Mouse (Mus musculus) midbrain, postnatal 0 days (tissue): ENCODE measurements at regions not wholly inside any gene's neighbourhood (a gene's known extent, or its start where the extent isn't known, plus 50 kb on each side); places are given as distances from the start of the nearest gene placed in this dataset.

Experiments
- ATAC-seq: fragments of 200-750 bp; cut with Nextera tagmentation; 2 replicates; pipeline ENCODE4 v1.8.0; 2017; ENCODE audit warnings: moderate number of reproducible peaks, mild to moderate bottlenecking, moderate TSS enrichment, moderate library complexity; ENCODE audit not compliant: low FRiP score
- DNase-seq: peaks from one replicate; pipeline ENCODE4 v3.0.0-alpha.2; 2015; ENCODE audit warnings: low spot score
- H3K27ac ChIP-seq: fragments of 300-500 bp; sonication (generic); 2 replicates; pipeline ENCODE4 v1.5.1; 2014; ENCODE audit warnings: low read depth, mild to moderate bottlenecking, low read length, mixed read lengths
- H3K27me3 ChIP-seq: fragments of 300-500 bp; sonication (generic); 2 replicates; pipeline ENCODE4 v1.6.1; 2014; ENCODE audit warnings: low read length, control low read depth, mixed read lengths; ENCODE audit not compliant: insufficient read depth
- H3K36me3 ChIP-seq: fragments of 300-500 bp; sonication (generic); 2 replicates; pipeline ENCODE4 v1.6.1; 2014; ENCODE audit warnings: low read length, control low read depth, mixed read lengths; ENCODE audit not compliant: insufficient read depth
- H3K4me1 ChIP-seq: fragments of 300-500 bp; sonication (generic); 2 replicates; pipeline ENCODE4 v1.6.1; 2014; ENCODE audit warnings: mild to moderate bottlenecking, control low read depth, antibody characterized with exemption, low read length, mixed read lengths; ENCODE audit not compliant: insufficient read depth
- H3K4me2 ChIP-seq: fragments of 300-500 bp; sonication (generic); 2 replicates; pipeline ENCODE4 v1.6.1; 2014; ENCODE audit warnings: low read depth, mild to moderate bottlenecking, low read length, mixed read lengths; ENCODE audit not compliant: poor library complexity, severe bottlenecking
- H3K4me3 ChIP-seq: fragments of 300-500 bp; sonication (generic); 2 replicates; pipeline ENCODE4 v1.5.1; 2014; ENCODE audit warnings: low read depth, mild to moderate bottlenecking, low read length, moderate library complexity
- H3K9ac ChIP-seq: fragments of 300-500 bp; sonication (generic); replicated peaks from 2 replicates; pipeline ENCODE4 v1.6.1; 2014; ENCODE audit warnings: mild to moderate bottlenecking, low read length, moderate library complexity, mixed read lengths; ENCODE audit not compliant: poor library complexity, severe bottlenecking
- H3K9me3 ChIP-seq: fragments of 300-500 bp; sonication (generic); 2 replicates; pipeline ENCODE4 v1.6.1; 2016; ENCODE audit warnings: low read length, control low read depth
- CTCF ChIP-seq: IDR thresholded peaks from 2 replicates; pipeline ENCODE4 v1.5.1; 2016; ENCODE audit warnings: antibody characterized with exemption, mild to moderate bottlenecking
- WGBS: fragments of 180-500 bp; shearing (Covaris S2); extraction: QIAGEN DNeasy Blood & Tissue Kit; methylation state at CpG from one replicate; pipeline ENCODE4 v1.1.7; 2014; 5-methylcytosine and 5-hydroxymethylcytosine counted together

DNA sequence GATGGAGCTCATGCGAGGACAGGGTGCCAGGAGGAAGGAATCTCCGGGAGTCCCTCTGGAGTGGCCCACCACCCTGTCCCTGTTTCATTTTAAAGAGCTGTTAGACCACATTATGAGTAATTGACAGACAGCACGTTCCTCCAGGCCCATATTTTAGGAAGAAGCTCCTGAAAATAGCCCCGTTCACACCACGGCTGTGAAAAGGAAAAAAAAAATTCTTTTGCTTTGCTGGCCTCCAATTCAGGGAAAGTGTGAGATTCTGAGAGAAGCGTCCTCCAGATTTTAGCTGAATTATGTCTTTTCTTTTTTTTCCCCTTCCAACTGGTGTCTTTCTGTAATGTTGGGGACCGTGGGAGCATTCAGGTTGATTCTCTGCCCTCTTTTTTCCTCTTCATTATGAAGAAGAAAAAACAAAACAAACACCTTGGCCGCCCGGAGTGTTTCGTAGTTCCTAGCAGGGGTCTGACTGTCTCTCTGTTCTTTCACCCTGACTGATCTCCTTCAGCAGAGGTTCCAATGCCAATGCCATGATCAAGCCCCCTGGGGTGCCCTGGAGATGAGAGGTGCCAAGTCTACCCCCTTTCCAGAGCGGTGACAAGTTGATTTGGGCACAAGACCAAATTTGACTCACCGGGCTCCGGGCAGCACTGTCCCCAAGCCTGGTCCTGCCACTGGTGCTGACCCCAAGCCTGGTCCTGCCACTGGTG lies 277.6 kb upstream of the Sulf2 start:
- Histone ChIP-seq H3K27me3 (no peaks in the 10 kb centered on the region), H3K36me3 (no peaks in the 10 kb centered on the region), H3K9me3 (no peaks in the 10 kb centered on the region), H3K4me3 (no peak overlapping the region), H3K27ac (no peak overlapping the region), H3K4me1 (peaks cover 2% of the 10 kb centered on the region; the same call in 1 of the 2 replicates), H3K4me2 (no peak overlapping the region), H3K9ac (no peak overlapping the region)
- ATAC-seq = no peak
- 59% methylated on average over 13 of the region's 13 CpGs for WGBS
- TF ChIP-seq CTCF = no peak
- no peak for DNase-seq

DNA sequence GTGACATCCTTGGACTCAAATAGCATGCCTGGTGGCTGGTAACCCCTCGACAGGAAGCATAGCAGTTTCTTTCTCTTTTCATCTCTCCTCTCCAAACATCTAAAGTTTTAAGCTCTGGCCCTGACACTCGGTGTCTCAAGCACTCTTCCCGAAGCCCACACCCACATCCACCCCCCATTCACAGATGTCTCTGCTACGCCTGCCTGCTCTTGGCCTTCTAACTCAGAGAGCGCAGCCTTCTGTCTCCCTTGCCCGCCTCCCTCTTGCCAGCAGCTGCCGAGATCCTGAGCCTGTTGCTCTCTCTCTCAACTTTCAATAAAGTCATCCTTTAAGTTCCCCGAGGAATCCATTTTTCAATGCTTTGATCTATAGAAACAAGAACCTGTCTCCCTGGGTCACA lies 277.1 kb upstream of the Sulf2 start:
- DNase-seq (no peak), ATAC-seq (no peak)
- H3K27ac ChIP-seq = no peak overlapping the region
- no peak overlapping the region for H3K4me3 ChIP-seq
- no peaks in the 10 kb centered on the region for H3K4me1 ChIP-seq
- no peak overlapping the region for H3K9ac ChIP-seq
- H3K36me3 ChIP-seq = no peaks in the 10 kb centered on the region
- TF ChIP-seq CTCF = no peak
- H3K9me3 ChIP-seq = no peaks in the 10 kb centered on the region
- no peaks in the 10 kb centered on the region for H3K27me3 ChIP-seq
- no peak overlapping the region for H3K4me2 ChIP-seq
- WGBS = 52% methylated on average over 8 of the region's 8 CpGs

DNA sequence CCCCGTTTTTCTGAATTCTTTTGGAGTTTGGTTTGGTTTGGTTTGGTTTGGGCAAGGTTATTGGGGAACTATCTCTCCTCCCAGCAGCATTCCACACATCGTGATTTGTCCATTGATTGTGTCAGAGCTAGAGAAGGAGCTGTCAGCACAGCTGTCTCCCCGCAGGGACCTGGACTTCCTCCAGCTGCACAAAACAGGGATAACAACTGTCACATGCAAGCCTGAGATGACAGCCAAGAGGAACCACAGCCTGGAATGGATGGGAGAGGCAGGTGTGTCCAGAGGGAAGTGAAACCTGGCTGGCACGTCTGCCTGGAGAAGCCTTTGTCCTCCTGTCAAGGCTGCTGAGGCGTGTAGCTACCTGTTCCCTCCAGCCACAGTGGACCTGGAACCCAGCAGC lies 274.5 kb upstream of the Sulf2 start:
- WGBS = 51% methylated on average over 5 of the region's 5 CpGs
- no peak overlapping the region for H3K4me2 ChIP-seq
- no peak for DNase-seq
- H3K27me3 ChIP-seq = no peaks in the 10 kb centered on the region
- H3K4me1 ChIP-seq = no peaks in the 10 kb centered on the region; the same call in 1 of the 2 replicates
- H3K9ac ChIP-seq = no peak overlapping the region
- H3K27ac ChIP-seq = no peak overlapping the region
- H3K4me3 ChIP-seq = no peak overlapping the region
- no peaks in the 10 kb centered on the region for H3K9me3 ChIP-seq
- no peak for ATAC-seq
- TF ChIP-seq CTCF = no peak
- H3K36me3 ChIP-seq = no peaks in the 10 kb centered on the region

DNA sequence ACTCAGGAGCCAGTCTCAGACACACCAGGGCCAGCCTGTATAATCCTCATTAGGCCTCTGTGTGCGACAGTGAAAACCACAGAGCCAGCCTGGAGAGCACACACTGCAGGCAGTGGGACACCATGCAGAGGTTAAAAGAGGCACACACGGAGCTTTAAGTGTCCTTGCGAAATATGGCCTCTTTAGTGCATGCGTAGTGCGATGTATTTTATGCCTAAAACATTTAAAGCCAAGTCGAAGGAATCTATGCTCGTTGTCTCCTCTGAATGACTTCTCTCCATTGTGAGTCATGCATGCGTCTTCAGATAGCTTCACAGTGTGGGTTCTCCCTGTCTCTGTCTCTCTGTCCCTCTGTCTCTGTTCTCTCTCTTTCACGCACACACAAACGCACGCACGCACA lies 274.0 kb upstream of the Sulf2 start:
- 87% methylated on average over 12 of the region's 12 CpGs for WGBS

DNA sequence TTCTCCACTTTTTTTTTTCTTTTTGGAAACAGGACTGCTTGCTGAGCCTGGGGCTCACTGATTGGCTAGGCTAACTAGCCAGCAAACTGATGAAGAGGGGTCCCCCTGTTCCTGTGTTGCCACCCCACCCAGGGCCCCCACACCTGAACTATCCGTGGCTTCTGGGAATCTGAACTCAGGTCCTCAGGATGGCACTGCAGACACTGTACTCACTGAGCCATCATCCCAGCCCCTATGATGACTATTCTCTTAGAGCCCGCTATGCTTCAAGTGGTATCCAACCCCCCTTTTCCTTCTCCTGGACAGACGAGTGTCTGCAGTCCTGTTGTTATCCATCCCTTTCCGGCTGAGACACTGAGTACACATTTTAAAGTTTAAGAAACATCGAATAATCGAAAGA lies 271.9 kb upstream of the Sulf2 start:
- WGBS = 76% methylated on average over 6 of the region's 6 CpGs
- Histone ChIP-seq H3K9me3 (no peaks in the 10 kb centered on the region), H3K9ac (no peak overlapping the region), H3K4me1 (no peaks in the 10 kb centered on the region; the same call in 1 of the 2 replicates), H3K27me3 (no peaks in the 10 kb centered on the region), H3K27ac (no peak overlapping the region), H3K36me3 (no peaks in the 10 kb centered on the region), H3K4me3 (no peak overlapping the region), H3K4me2 (no peak overlapping the region)
- TF ChIP-seq CTCF = no peak
- no peak for ATAC-seq
- DNase-seq = no peak

More for the DNA sequence above, 274.0 kb upstream of the Sulf2 start:
- Histone ChIP-seq H3K9me3 (no peaks in the 10 kb centered on the region), H3K27me3 (no peaks in the 10 kb centered on the region), H3K27ac (no peak overlapping the region), H3K4me2 (no peak overlapping the region), H3K9ac (no peak overlapping the region), H3K36me3 (no peaks in the 10 kb centered on the region), H3K4me1 (no peaks in the 10 kb centered on the region; the same call in 1 of the 2 replicates), H3K4me3 (no peak overlapping the region)
- no peak for TF ChIP-seq CTCF
- no peak for ATAC-seq
- DNase-seq = no peak

DNA sequence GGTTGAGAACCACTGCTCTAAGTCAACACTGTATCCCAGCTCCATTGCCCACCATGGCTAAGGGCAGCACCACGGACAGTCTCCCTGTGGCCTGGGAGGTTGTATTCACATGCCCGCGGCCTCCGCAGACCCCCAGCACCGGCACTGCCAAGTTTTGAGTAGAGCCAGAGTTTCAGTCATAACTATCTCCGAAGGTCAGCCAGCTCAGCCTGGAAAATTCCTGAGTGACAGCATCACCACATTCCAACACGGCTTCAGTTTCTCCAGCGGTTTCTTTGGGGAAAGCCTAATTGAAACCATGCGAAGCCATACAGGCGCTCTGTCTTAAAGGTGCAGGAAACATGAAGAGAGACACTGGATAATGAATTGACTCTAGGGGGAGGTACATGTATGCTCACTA lies 271.5 kb upstream of the Sulf2 start:
- no peak overlapping the region for H3K9ac ChIP-seq
- no peak for TF ChIP-seq CTCF
- H3K9me3 ChIP-seq = no peaks in the 10 kb centered on the region
- no peaks in the 10 kb centered on the region for H3K36me3 ChIP-seq
- no peak overlapping the region for H3K27ac ChIP-seq
- H3K4me2 ChIP-seq = no peak overlapping the region
- H3K4me3 ChIP-seq = no peak overlapping the region
- DNase-seq (no peak), ATAC-seq (no peak)
- no peaks in the 10 kb centered on the region; the same call in 1 of the 2 replicates for H3K4me1 ChIP-seq
- WGBS = 38% methylated on average over 10 of the region's 10 CpGs
- no peaks in the 10 kb centered on the region for H3K27me3 ChIP-seq
